Mouse (Mus musculus): ENCODE measurements around the gene Clic6. TPM values are rescaled to one million over a fixed set of nuclear protein-coding genes. Genes with fewer than 3 reads are reported as not detected.

The Clic6 gene
- total and polyA plus RNA-seq, 3 experiments, result under 0.01 to 0.01 TPM; not detected in 1

- ATAC-seq (ENCODE audit: extremely low read depth, insufficient number of reproducible peaks, low FRiP score, poor library complexity, severe bottlenecking), result no peak
- no peak for DNase-seq (ENCODE audit: low spot score)
- no peaks in the 10 kb centered on the region for H3K4me1 ChIP-seq (ENCODE audit: insufficient read depth, low read depth, low read length)
- TF ChIP-seq POLR2AphosphoS5 (IDR thresholded peaks at IDR 0.05; ENCODE audit: insufficient replicate concordance, low read depth, low read length) (no peak), GATA1 (IDR thresholded peaks at IDR 0.05; ENCODE audit: borderline replicate concordance, low read length) (no peak), CTCF (IDR thresholded peaks at IDR 0.05; ENCODE audit: low read depth, low read length) (no peak), TAL1 (conservative IDR thresholded peaks at IDR 0.05; ENCODE audit: low read depth, low read length) (no peak), GATA2 (IDR thresholded peaks at IDR 0.05; ENCODE audit: borderline replicate concordance, low read depth, low read length) (no peak)
- H3K4me3 ChIP-seq (ENCODE audit: low read depth, low read length), result no peak overlapping the region
- H3K36me3 ChIP-seq (replicated peaks), result no peaks in the 10 kb centered on the region
- H3K27me3 ChIP-seq (ENCODE audit: insufficient read depth, low read length), result peaks cover 58% of the 10 kb centered on the region
- H3K9me3 ChIP-seq (replicated peaks), result no peaks in the 10 kb centered on the region
These were observed 95.4 kb downstream of the Clic6 start for GRCm38 (mm10) chr16:92580981-92581380.

- no peak for DNase-seq (ENCODE audit: low spot score)
- ATAC-seq (ENCODE audit: extremely low read depth, insufficient number of reproducible peaks, low FRiP score, poor library complexity, severe bottlenecking), result no peak
- no peak for TF ChIP-seq GATA2 (IDR thresholded peaks at IDR 0.05; ENCODE audit: borderline replicate concordance, low read depth, low read length)
- TF ChIP-seq POLR2AphosphoS5 (IDR thresholded peaks at IDR 0.05; ENCODE audit: insufficient replicate concordance, low read depth, low read length), result no peak
- no peak for TF ChIP-seq TAL1 (conservative IDR thresholded peaks at IDR 0.05; ENCODE audit: low read depth, low read length)
- no peak for TF ChIP-seq CTCF (IDR thresholded peaks at IDR 0.05; ENCODE audit: low read depth, low read length)
- TF ChIP-seq GATA1 (IDR thresholded peaks at IDR 0.05; ENCODE audit: borderline replicate concordance, low read length), result no peak
- Histone ChIP-seq H3K4me3 (ENCODE audit: low read depth, low read length) (no peak overlapping the region), H3K36me3 (replicated peaks) (no peaks in the 10 kb centered on the region), H3K9me3 (replicated peaks) (no peaks in the 10 kb centered on the region), H3K27me3 (ENCODE audit: insufficient read depth, low read length) (peaks cover 56% of the 10 kb centered on the region), H3K4me1 (ENCODE audit: insufficient read depth, low read depth, low read length) (no peaks in the 10 kb centered on the region)
These were observed 96.2 kb downstream of the Clic6 start for GRCm38 (mm10) chr16:92581767-92582166.

DNA sequence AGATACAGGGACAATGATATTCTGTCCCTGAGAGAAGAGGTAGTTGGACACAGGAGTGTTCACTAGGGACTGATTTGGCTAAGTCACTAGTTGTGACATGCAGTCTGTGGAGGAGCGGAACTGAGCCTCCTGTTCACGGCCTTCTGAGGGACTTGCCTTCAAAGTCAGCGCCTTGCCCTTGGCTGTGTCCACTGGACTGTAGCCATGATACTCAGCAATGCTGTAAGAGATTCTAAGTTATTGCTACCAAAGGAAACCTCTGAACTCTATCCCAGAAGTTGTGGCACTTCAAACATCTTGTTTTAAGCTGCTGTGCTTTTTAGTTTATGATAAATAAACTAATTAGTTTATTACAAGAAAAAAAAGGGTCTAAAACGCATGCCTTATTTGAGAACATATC, 102.3 kb downstream of the Clic6 start:
- no peak for TF ChIP-seq GATA1 (IDR thresholded peaks at IDR 0.05; ENCODE audit: borderline replicate concordance, low read length)
- TF ChIP-seq TAL1 (conservative IDR thresholded peaks at IDR 0.05; ENCODE audit: low read depth, low read length), result no peak
- no peak for TF ChIP-seq POLR2AphosphoS5 (IDR thresholded peaks at IDR 0.05; ENCODE audit: insufficient replicate concordance, low read depth, low read length)
- no peak for TF ChIP-seq GATA2 (IDR thresholded peaks at IDR 0.05; ENCODE audit: borderline replicate concordance, low read depth, low read length)
- TF ChIP-seq CTCF (IDR thresholded peaks at IDR 0.05; ENCODE audit: low read depth, low read length), result no peak
- H3K4me1 ChIP-seq (ENCODE audit: insufficient read depth, low read depth, low read length), result no peaks in the 10 kb centered on the region
- DNase-seq (ENCODE audit: low spot score), result no peak
- no peaks in the 10 kb centered on the region for H3K36me3 ChIP-seq (replicated peaks)
- no peak overlapping the region for H3K4me3 ChIP-seq (ENCODE audit: low read depth, low read length)
- peaks cover 48% of the 10 kb centered on the region for H3K27me3 ChIP-seq (ENCODE audit: insufficient read depth, low read length)
- no peaks in the 10 kb centered on the region for H3K9me3 ChIP-seq (replicated peaks)
- ATAC-seq (ENCODE audit: extremely low read depth, insufficient number of reproducible peaks, low FRiP score, poor library complexity, severe bottlenecking), result no peak

Other genes with a start within 250 kb of the Clic6 start
- not detected in 2 replicates for gene Kcne2, start 193.3 kb upstream of the Clic6 start, total RNA-seq (2014; fragmentation: Nextera tagmentation)
- gene Kcne2, start 193.3 kb upstream of the Clic6 start, total RNA-seq (2017), result 0.11 TPM in 1 of 2 replicates, not detected in the other
- not detected in 2 replicates for gene Kcne2, start 193.3 kb upstream of the Clic6 start, polyA plus RNA-seq (2012)
- gene Smim11, start 184.4 kb upstream of the Clic6 start, total RNA-seq (2014; fragmentation: Nextera tagmentation), result 23.1 and 24.8 TPM in 2 replicates
- 82.4 and 107 TPM in 2 replicates for gene Smim11, start 184.4 kb upstream of the Clic6 start, total RNA-seq (2017)
- gene Smim11, start 184.4 kb upstream of the Clic6 start, polyA plus RNA-seq (2012), result 6.6 and 7.3 TPM in 2 replicates
- not detected in 2 replicates for gene Fam243, start 164.3 kb upstream of the Clic6 start, total RNA-seq (2014; fragmentation: Nextera tagmentation)
- gene Fam243, start 164.3 kb upstream of the Clic6 start, total RNA-seq (2017), result 0.06 and 0.11 TPM in 2 replicates
- gene Fam243, start 164.3 kb upstream of the Clic6 start, polyA plus RNA-seq (2012), result not detected in 2 replicates
- not detected in 2 replicates for gene Kcne1, start 126.3 kb upstream of the Clic6 start, total RNA-seq (2014; fragmentation: Nextera tagmentation)
- gene Kcne1, start 126.3 kb upstream of the Clic6 start, total RNA-seq (2017), result 0.06 and 0.33 TPM in 2 replicates
- not detected in 2 replicates for gene Kcne1, start 126.3 kb upstream of the Clic6 start, polyA plus RNA-seq (2012)
- gene Rcan1, start 14.9 kb upstream of the Clic6 start, total RNA-seq (2014; fragmentation: Nextera tagmentation), result 12.3 and 12.7 TPM in 2 replicates
- gene Rcan1, start 14.9 kb upstream of the Clic6 start, total RNA-seq (2017), result 16.1 and 16.4 TPM in 2 replicates
- 14.2 and 14.4 TPM in 2 replicates for gene Rcan1, start 14.9 kb upstream of the Clic6 start, polyA plus RNA-seq (2012)

Data from G1E (cell line).